Mouse (Mus musculus): ENCODE measurements around the gene 9530068E07Rik.

- TF ChIP-seq CEBPB (IDR thresholded peaks at IDR 0.05; ENCODE audit: insufficient read depth, poor library complexity, severe bottlenecking): no peak
- TF ChIP-seq POLR2A (IDR thresholded peaks at IDR 0.05; ENCODE audit: insufficient read length, low read depth): no peak
- no peak for TF ChIP-seq USF1 (IDR thresholded peaks at IDR 0.05; ENCODE audit: low read depth)
- no peak for TF ChIP-seq TCF12 (IDR thresholded peaks at IDR 0.05; ENCODE audit: insufficient read depth, poor library complexity, severe bottlenecking)
- TF ChIP-seq MYOD1 (IDR thresholded peaks at IDR 0.05; ENCODE audit: control insufficient read depth in 1 of 3, insufficient read length in 2 of 3, low read depth in 2 of 3): no peak
These were observed 6.3 kb upstream of the 9530068E07Rik start for GRCm38 (mm10) chr11:52389933-52390332.
